Mouse (Mus musculus) intestine, embryonic 14.5 days (tissue): Measurements from ENCODE around the gene Gm20708. TPM values are rescaled to one million over a fixed set of nuclear protein-coding genes. Genes with fewer than 3 reads are reported as not detected.

Source experiments
- ATAC-seq: fragments of 200-750 bp; cut with Nextera tagmentation; replicated peaks from 2 replicates; pipeline ENCODE4 v1.8.0; 2017; ENCODE audit warnings: low read depth, moderate number of reproducible peaks, moderate TSS enrichment, moderate library complexity; ENCODE audit not compliant: low FRiP score, low TSS enrichment
- DNase-seq: peaks from one replicate; pipeline ENCODE4 v3.0.0-alpha.2; 2018; ENCODE audit warnings: low spot score
- H3K27ac ChIP-seq: fragments of 300-500 bp; sonication (generic); 2 replicates; pipeline ENCODE4 v1.5.1; 2014; ENCODE audit warnings: low read depth, mild to moderate bottlenecking, control low read depth
- H3K27me3 ChIP-seq: fragments of 300-500 bp; sonication (generic); replicated peaks from 2 replicates; pipeline ENCODE4 v1.6.1; 2014; ENCODE audit warnings: low read length, control low read depth; ENCODE audit not compliant: control insufficient read depth, insufficient read depth
- H3K36me3 ChIP-seq: fragments of 300-500 bp; sonication (generic); 2 replicates; pipeline ENCODE4 v1.6.1; 2014; ENCODE audit warnings: low read length, control low read depth; ENCODE audit not compliant: control insufficient read depth, insufficient read depth
- H3K4me1 ChIP-seq: fragments of 300-500 bp; sonication (generic); replicated peaks from 2 replicates; pipeline ENCODE4 v1.6.1; 2014; ENCODE audit warnings: low read length, control low read depth, mixed read lengths; ENCODE audit not compliant: control insufficient read depth, insufficient read depth
- H3K4me2 ChIP-seq: fragments of 300-500 bp; sonication (generic); 2 replicates; pipeline ENCODE4 v1.6.1; 2014; ENCODE audit warnings: low read length
- H3K4me3 ChIP-seq: fragments of 300-500 bp; sonication (generic); 2 replicates; pipeline ENCODE4 v1.5.1; 2014; ENCODE audit warnings: low read depth, low read length, control low read depth, mixed read lengths
- H3K9ac ChIP-seq: fragments of 300-500 bp; sonication (generic); 2 replicates; pipeline ENCODE4 v1.6.1; 2014; ENCODE audit warnings: mild to moderate bottlenecking, low read length
- H3K9me3 ChIP-seq: fragments of 300-500 bp; sonication (generic); 2 replicates; pipeline ENCODE4 v1.6.1; 2016; ENCODE audit warnings: low read length, control low read depth; ENCODE audit not compliant: control insufficient read depth
- WGBS: fragments of 180-500 bp; shearing (Covaris S2); extraction: QIAGEN DNeasy Blood & Tissue Kit; methylation state at CpG from one replicate; pipeline ENCODE4 v1.1.7; 2014; 5-methylcytosine and 5-hydroxymethylcytosine counted together
- polyA plus RNA-seq: library from polyadenylated mRNA; unstranded; fragments of >200 nt; fragmentation: Nextera tagmentation; extraction: Ambion mirVana; gene quantifications from 2 replicates; pipeline ENCODE4 v1.2.1, GENCODE M21; 2014

The Gm20708 gene
- polyA plus RNA-seq, 1 experiment from 2014 or later, result not detected

DNA sequence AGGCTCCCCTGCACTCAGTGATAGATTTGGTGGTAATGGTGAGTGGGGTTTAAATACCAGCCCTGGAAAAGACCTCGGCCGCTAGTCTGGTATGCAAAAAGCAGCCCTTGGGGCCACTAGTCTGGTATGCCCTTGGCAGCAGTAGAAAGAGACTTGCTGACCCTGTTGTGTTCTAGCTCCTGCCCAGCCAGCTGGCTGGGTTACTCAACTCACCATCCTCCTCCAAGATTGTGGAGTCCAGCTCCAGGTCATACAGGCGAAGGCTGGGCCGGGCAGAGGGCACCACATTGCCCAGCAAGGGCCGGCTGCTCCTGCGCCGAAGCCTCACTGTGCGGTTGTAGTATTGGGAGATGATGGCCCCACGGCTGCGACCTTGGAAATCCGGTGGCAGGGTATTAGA lies 31.4 kb upstream of the Gm20708 start:
- H3K9ac ChIP-seq, result no peak overlapping the region
- H3K4me2 ChIP-seq, result no peak overlapping the region
- ATAC-seq (no peak), DNase-seq (no peak)
- 92% methylated on average over 11 of the region's 11 CpGs for WGBS
- H3K9me3 ChIP-seq, result no peaks in the 10 kb centered on the region
- peaks cover 32% of the 10 kb centered on the region for H3K4me1 ChIP-seq
- 0 out of 2 replicates have a peak, but pooled peaks cover 9% of the 10 kb centered on the region for H3K36me3 ChIP-seq
- H3K27me3 ChIP-seq, result no peaks in the 10 kb centered on the region
- no peak overlapping the region for H3K27ac ChIP-seq
- no peak overlapping the region for H3K4me3 ChIP-seq

DNA sequence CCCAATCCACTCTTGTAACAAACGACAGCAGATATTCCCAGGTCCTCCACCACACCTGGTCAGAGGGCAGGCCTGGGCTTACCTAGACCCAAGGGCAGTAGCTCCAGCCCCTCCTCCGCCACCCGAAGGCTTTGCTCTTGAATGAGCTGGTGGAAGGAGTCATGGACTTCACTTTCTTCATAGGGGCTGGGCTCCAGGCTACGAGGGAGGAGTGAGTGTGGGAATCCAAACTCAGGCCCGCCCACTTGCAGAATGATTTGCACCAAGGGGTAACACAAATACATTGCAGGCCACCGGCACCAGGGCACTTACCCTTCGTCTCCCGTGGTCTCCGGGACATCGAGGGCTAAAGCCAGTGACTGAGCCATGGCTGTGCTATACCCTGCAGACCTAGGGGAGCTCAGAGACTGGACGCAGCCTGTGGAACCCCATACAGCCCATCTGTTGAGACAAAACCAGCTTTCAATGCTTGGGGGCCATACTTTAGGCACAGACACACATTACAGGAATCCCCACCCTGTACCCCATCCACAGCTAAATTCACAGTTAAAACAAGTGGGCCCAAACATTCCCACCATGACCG lies 30.5 kb upstream of the Gm20708 start:
- ATAC-seq, result no peak
- 41% methylated on average over 12 of the region's 12 CpGs for WGBS
- peak overlapping the region; percentile 56 for H3K9ac ChIP-seq
- peak overlapping the region; percentile 83 for H3K27ac ChIP-seq
- peak overlapping the region; percentile 44 for H3K4me3 ChIP-seq
- H3K27me3 ChIP-seq, result no peaks in the 10 kb centered on the region
- H3K9me3 ChIP-seq, result no peaks in the 10 kb centered on the region
- DNase-seq, result peak; percentile 64
- peaks cover 32% of the 10 kb centered on the region for H3K4me1 ChIP-seq
- 0 out of 2 replicates have a peak, but pooled peaks cover 7% of the 10 kb centered on the region for H3K36me3 ChIP-seq
- H3K4me2 ChIP-seq, result peak overlapping the region; percentile 89

DNA sequence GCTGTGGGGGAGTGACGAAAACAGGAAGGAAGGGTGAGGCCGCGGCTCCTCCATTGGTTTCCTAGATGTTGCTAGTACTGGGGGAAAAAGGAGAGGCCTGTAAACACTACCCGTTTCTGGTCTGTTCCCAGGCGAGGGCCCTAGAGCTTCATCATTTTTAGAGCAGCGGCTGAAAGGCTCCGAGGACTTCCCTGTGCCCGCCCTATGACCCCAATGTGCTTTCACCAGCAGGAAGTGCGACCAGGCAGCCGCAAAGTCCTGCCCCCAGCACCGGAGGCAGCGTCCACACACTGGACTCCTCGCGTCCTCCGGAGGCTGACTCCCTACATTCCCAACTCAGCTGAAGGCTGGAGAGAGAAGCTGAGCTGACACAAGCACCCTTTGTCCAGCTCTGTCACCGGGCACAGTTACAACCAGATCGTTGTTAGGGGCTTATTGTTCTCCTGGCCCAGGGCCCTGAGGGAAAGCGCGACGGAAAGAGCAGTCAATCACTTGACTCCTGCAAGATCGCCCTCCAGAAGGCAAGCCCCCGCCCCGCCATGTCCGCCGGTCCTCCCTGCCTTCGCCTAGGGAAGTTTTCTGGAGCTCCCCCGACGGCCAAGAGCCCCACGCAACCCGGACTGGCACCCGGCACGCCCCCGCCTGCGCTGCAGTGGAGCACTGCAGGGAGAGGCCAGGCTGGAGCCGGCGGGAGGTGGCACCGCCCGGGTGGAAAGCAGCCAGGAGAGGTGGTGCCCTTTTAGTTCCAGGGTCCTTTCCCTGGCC lies 29.9 kb upstream of the Gm20708 start:
- Histone ChIP-seq H3K4me3 (peak overlapping the region; percentile 44), H3K27ac (peak overlapping the region; percentile 83), H3K9ac (peak overlapping the region; percentile 56), H3K4me1 (peaks cover 32% of the 10 kb centered on the region), H3K4me2 (peak overlapping the region; percentile 89), H3K9me3 (no peaks in the 10 kb centered on the region), H3K27me3 (no peaks in the 10 kb centered on the region), H3K36me3 (0 out of 2 replicates have a peak, but pooled peaks cover 4% of the 10 kb centered on the region)
- DNase-seq (peak; percentile 82), ATAC-seq (peak; percentile 24)
- WGBS, result 4% methylated on average over 38 of the region's 38 CpGs

DNA sequence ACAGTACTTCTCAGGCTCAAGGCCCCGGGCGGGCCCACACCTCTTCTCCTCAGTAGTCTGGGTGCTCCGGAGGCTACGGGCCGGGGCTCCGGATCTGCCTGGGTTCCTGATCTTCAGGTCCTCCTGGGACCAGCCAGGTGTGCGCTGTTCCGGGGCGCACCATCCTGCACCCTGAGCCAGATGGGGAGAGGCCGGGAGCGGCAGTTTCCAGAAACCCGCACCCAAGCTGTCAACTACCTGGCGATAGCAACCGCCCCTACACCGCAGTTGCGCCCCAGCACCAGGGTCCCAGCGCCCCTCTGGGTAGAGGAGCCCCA lies 29.3 kb upstream of the Gm20708 start:
- Histone ChIP-seq H3K9me3 (no peaks in the 10 kb centered on the region), H3K36me3 (0 out of 2 replicates have a peak, but pooled peaks cover 4% of the 10 kb centered on the region), H3K9ac (peak overlapping the region; percentile 56), H3K4me2 (peak overlapping the region; percentile 89), H3K27me3 (no peaks in the 10 kb centered on the region), H3K27ac (peak overlapping the region; percentile 83), H3K4me3 (peak overlapping the region; percentile 44), H3K4me1 (peaks cover 32% of the 10 kb centered on the region)
- 1% methylated on average over 16 of the region's 17 CpGs for WGBS
- ATAC-seq, result peak; percentile 28
- no peak for DNase-seq

DNA sequence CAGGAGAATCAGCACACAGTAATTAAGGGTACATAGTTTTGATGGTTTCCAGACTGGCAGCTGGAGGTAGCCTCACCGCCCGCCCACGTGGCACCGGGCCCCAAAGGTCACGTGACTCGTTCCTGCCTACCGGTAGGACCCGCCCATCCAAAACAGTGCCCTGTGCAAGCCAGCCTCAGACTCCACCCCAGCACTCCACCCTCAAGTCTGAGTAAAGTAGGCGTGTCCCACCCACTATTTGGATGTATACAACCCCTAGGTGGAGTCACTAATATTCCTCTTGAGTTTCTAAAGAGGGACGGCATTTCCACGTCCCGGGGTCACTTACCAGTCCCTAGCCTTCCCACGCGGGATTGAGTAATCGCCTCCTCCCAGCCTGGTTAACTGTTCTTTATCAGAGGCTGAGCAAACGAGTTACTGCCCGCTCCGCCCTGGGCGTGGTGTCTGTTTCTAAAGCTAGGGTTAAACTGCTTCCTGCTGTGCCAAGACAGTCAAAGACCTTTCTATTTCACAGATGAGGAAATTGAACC lies 28.8 kb upstream of the Gm20708 start:
- Histone ChIP-seq H3K9ac (peak overlapping the region; percentile 56), H3K4me2 (peak overlapping the region; percentile 89), H3K27ac (peak overlapping the region; percentile 83), H3K9me3 (no peaks in the 10 kb centered on the region), H3K27me3 (no peaks in the 10 kb centered on the region), H3K4me3 (peak overlapping the region; percentile 44), H3K36me3 (0 out of 2 replicates have a peak, but pooled peaks cover 4% of the 10 kb centered on the region), H3K4me1 (peaks cover 32% of the 10 kb centered on the region)
- peak; percentile 86 for DNase-seq
- ATAC-seq, result peak; percentile 78
- WGBS, result under 1% methylated on average over 19 of the region's 19 CpGs

- 18% methylated on average over 18 of the region's 18 CpGs for WGBS
- no peaks in the 10 kb centered on the region for H3K27me3 ChIP-seq
- peaks cover 32% of the 10 kb centered on the region for H3K4me1 ChIP-seq
- ATAC-seq, result peak; percentile 9; the same call in 1 of the 2 replicates
- no peaks in the 10 kb centered on the region for H3K9me3 ChIP-seq
- peak overlapping the region; percentile 89 for H3K4me2 ChIP-seq
- no peaks in the 10 kb centered on the region for H3K36me3 ChIP-seq
- DNase-seq, result no peak
- no peak overlapping the region; the same call in 1 of the 2 replicates for H3K9ac ChIP-seq
- peak overlapping the region; percentile 83 for H3K27ac ChIP-seq
- H3K4me3 ChIP-seq, result no peak overlapping the region
Observed at GRCm38 (mm10) chr11:117781199-117781821, 28.2 kb upstream of the Gm20708 start.

DNA sequence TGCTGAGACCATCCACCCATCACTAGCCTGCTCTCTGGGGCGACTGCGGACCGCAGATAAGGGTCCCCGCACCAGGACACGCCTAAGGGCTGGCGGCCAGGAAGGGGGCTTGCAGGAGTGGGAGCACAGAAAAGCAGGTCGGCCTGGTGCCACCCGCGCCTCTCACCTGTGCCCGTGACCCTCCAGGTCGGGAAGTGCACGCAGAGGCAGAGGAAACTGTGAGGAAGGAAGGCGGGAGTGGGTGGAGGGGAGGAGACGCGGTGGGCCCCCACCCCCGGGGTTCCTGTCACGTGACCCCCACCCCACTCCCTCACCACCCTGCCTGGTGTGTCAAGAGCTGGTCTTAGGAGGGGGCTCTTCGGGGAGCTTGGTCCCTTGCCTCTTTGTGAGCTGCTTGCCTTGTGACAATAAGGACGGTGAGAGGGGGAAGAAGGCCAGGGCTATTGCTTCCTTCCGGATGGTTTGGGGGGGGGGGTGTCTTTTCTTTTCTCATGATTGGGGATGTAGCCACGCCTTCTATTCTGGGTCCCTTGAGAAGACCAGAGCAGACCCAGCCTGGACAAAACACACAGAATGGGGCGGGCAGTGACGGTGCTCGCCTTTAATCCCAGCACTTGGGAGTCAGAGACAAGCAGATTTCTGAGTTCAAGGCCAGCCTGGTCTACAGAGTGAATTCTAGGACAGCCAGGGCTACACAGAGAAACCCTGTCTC lies 27.3 kb upstream of the Gm20708 start, which contains the start of the genes Tmc8 and Tmc6:
Tmc8 (plus strand) TSS at position 84 of the 712 bp plus-strand sequence.
Tmc6 (minus strand) TSS at position 206 of the 712 bp plus-strand sequence.
- H3K36me3 ChIP-seq, result no peaks in the 10 kb centered on the region
- no peaks in the 10 kb centered on the region for H3K9me3 ChIP-seq
- peaks cover 32% of the 10 kb centered on the region for H3K4me1 ChIP-seq
- H3K27me3 ChIP-seq, result no peaks in the 10 kb centered on the region
- ATAC-seq (no peak), DNase-seq (no peak)
- WGBS, result 50% methylated on average over 24 of the region's 24 CpGs
- peak within 1 kb of the TSS; percentile 53 for H3K9ac ChIP-seq
- H3K4me3 ChIP-seq, result peak within 1 kb of the TSS; percentile 44
- peak within 1 kb of the TSS; percentile 89 for H3K4me2 ChIP-seq
- peak within 1 kb of the TSS; percentile 83 for H3K27ac ChIP-seq

GRCm38 (mm10) chr11:117782705-117783034 lies 26.8 kb upstream of the Gm20708 start:
- ATAC-seq, result no peak
- no peaks in the 10 kb centered on the region for H3K27me3 ChIP-seq
- peaks cover 32% of the 10 kb centered on the region for H3K4me1 ChIP-seq
- H3K9ac ChIP-seq, result peak overlapping the region; percentile 53
- H3K27ac ChIP-seq, result peak overlapping the region; percentile 38; the same call in 1 of the 2 replicates
- no peaks in the 10 kb centered on the region for H3K36me3 ChIP-seq
- peak overlapping the region; percentile 58 for H3K4me2 ChIP-seq
- WGBS, result 49% methylated on average over 9 of the region's 9 CpGs
- H3K9me3 ChIP-seq, result no peaks in the 10 kb centered on the region
- no peak for DNase-seq
- peak overlapping the region; percentile 29 for H3K4me3 ChIP-seq
